Mouse (Mus musculus) G1E-ER4 (cell line): Measurements from ENCODE around the gene Vcp. TPM values are rescaled to one million over a fixed set of nuclear protein-coding genes. Genes with fewer than 3 reads are reported as not detected.

Experiments
- GATA1 ChIP-seq: IDR thresholded peaks from one replicate; pipeline ENCODE4 v1.8.0; 2012; ENCODE audit warnings: low read length, inconsistent platforms
- polyA plus RNA-seq: library from polyadenylated mRNA; stranded (reverse); fragments of >175 nt; gene quantifications from 2 replicates; pipeline ENCODE4 v1.2.3, GENCODE M21; 2012

The Vcp gene
- polyA plus RNA-seq, 1 experiment = 427 TPM

DNA sequence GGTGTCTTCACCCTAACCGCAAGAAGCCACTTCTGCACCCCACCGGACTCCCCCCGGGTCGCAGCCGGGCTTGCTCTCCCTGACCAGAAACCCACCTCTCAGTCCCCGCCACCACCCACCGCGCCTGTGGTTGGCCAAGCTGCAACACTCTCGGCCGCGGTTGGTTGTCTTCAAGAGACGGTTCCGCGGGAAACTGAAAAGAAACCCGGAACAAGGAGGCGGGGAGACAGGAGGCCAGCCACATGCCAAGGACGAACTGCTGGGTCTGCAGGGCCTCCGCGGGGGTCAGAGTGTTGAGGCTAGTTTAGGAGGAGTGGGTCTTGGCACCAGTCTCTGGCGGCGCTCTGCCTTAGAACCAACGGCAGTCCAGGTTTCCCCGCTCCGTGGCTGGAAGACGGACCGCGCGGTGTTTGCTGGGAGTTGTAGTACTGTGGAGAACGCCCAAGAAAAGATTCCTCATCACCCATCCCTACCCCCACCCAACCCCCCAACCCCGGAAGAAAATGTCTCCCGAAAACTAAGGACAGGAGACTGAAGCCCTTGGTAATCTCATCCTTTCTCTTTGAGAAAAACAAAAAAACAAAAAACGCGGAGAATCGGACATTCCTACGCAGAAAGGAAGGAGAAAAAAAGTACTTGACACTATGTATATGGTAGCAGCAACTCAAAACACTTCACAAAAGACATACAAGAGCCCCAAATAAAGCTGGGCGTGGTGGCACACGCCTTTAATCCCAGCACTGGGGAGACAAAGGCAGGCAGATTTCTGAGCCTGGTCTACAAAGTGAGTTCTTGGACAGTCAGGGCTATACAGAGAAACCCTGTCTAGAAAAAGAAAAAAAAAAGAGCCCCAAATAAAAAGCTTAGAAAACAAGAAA, 10.1 kb upstream of the Vcp start, which contains the start of gene Fancg:
Gene Fancg, minus strand, starts transcription at position 346 of the 878 bp plus-strand sequence.
- TF ChIP-seq GATA1 = no peak

DNA sequence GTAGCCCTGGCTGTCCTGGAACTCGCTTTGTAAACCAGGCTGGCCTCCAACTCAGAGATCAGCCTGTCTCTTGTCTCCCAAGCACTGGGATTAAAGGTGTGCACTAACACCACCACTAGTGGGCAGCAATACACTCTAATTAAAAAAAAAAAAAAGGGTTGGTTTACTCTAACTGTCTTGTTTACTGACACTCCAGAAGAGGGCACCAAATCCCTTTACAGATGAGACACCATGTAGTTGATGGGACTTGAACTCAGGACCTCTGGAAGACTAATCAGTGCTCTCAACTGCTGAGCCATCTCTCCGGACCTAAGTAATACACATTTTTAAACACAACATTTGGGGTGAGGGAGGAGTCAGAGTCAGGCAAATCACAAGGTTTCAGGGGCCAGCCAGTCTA, 5.5 kb upstream of the Vcp start:
- TF ChIP-seq GATA1 = no peak

DNA sequence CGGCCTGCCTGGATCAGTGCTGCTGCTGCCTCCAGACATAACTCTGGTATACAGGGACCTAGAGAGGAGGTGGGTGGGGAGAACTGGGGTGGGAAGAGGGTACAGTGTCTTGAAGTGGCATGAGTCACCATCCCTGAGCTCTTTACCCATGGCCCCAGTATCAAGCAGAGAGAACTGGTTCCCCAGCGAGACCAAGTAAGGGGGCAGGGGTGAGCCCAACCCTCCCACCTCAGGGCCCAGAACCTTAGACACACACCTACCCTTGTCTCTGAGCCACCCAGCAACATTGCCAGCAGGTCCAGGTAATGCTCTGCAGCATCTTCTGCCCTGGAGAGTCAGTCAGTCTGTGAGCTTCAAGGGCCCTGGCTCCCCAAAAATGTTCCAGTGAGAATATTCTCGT, 4.6 kb upstream of the Vcp start:
- no peak for TF ChIP-seq GATA1

DNA sequence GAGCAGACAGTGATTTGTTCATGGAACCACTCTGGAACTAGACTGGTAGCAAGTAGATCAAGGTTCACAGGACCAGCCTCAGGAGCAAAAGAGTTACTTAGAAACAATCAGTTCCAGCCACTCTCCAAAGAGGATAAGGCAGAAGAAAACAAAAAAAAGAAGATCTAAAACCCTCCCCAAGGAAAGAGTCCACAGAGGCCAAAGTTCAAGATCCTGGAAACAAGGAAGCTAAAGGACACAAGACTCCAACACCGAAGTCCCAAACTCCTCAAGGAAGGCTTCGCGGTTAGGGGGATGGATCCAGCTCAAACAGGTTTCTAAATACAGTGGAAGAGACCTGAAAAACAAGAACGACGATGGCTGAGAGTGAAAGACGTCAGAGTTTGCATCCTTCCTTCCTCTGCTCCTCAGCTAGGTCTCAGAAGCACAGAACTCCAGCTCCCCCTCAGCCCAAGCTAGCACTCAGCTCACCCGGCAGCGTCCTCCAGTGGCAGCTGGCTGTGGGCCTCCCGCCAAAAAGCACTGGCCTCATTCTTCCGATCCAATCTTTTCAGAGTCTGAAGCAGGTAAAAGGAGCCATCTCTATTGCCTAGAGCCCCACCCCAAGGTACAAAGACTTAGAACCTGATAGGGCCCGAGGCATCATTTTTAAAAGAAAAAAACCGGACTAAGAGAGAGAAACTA, 2.6 kb upstream of the Vcp start:
- no peak for TF ChIP-seq GATA1

- TF ChIP-seq GATA1 = no peak
These were observed 965 bp upstream of the Vcp start for GRCm38 (mm10) chr4:43001272-43001671.

- no peak for TF ChIP-seq GATA1
These were observed 711 bp downstream of the Vcp start for GRCm38 (mm10) chr4:42999451-43000140.

DNA sequence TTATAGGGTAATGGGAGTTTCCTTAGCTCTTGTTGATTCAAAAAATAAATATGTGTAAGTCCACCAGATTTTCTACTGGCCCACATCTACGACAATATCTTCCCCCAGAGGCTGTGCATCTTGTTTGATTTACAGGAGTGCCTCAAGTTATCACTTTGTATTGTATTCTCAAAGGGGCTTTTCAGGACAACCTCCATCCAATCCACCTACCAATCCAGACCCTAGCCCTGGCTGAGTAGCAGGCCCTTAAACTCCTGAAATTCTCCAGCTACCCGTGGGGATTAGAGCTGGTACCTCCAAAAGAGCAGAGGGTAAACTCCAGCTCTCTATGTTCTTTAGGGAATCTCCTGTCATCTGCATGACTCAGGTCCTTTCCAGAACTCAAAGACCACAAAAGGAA, 2.3 kb downstream of the Vcp start:
- no peak for TF ChIP-seq GATA1

GRCm38 (mm10) chr4:42988296-42988695, 12.0 kb downstream of the Vcp start:
- no peak for TF ChIP-seq GATA1

- TF ChIP-seq GATA1 = no peak
These were observed 22.2 kb downstream of the Vcp start for GRCm38 (mm10) chr4:42978062-42978461.

GRCm38 (mm10) chr4:42973868-42974267, 26.4 kb downstream of the Vcp start:
- no peak for TF ChIP-seq GATA1

DNA sequence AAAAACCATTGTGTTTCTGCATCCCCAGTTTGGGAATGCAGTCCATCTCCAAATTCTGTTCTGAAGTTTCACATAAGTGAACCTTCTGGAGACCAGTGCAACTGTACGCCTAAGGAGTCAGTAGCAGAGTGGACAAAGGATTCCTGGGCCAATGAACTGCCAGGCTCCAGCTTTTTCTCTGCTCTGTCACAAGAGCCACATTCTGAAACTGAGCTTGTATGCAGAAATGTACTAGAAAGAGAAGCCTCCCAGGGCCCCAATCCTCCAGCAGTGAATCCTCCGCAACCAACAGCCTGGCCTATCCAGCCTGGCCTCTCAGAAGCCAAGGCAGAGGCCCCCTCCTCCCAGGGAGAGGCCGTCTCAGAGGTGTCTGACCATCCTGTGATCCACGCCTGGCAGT, 27.4 kb downstream of the Vcp start:
- TF ChIP-seq GATA1 = no peak

DNA sequence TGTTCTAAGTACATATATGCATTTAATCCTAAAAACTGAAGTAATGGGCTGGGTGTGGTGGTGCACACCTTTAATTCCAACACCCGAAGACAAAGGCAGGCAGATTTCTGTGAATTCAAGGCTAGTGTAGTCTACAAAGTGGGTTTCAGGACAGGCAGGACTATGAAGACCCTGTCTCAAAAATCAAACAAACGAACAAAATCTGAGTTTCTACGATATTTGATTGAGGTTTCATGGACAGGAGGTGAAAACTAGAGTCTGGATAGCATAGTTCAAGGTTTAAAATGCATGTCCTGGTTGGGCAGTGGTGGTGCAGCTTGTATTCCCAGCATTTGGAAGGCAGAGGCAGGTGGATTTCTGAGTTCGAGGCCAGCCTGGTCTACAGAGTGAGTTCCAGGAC, 31.0 kb downstream of the Vcp start, which contains the start of gene 1700022I11Rik:
Gene 1700022I11Rik, plus strand, starts transcription at position 301 of the 400 bp plus-strand sequence.
- no peak for TF ChIP-seq GATA1

GRCm38 (mm10) chr4:42965039-42965719, 35.1 kb downstream of the Vcp start:
- no peak for TF ChIP-seq GATA1

GRCm38 (mm10) chr4:42963480-42963879, 36.8 kb downstream of the Vcp start:
- TF ChIP-seq GATA1 = no peak

- TF ChIP-seq GATA1 = no peak
These were observed 38.7 kb downstream of the Vcp start for GRCm38 (mm10) chr4:42961592-42961991.
